ENCODE assay signal across 8 mouse cellular contexts in the genomic region with DNA sequence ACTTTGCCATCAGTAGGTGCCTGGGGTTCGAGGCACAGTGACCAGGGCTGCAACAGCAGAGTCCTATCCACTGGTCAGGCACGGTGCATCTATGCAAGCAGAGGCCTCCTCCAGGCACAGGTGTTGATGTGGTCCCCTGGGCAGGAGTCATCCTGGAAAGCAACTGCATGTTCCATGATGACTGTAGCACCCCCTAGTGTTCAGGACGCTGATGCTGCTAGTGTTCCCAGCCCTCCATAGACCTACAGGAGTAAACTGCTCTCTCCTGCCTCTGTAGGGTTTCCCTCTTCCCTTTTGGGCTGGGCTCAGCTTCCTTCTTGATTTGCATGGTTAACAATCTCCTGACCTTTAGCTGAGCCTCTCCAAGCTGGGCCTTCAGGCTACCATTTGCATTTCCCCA.
A peak's percentile ranks its signal among the peaks of the same experiment; 100 is the strongest.
DNase-seq lines count a peak whose midpoint lies in the region; ATAC-seq and TF ChIP-seq lines count a peak whose summit lies in the region.

No protein-coding gene starts in this region.

- TF ChIP-seq POLR2A in bone marrow, adult 2 months (IDR thresholded peaks at IDR 0.05; ENCODE audit: borderline replicate concordance, control insufficient read depth, low read depth, low read length), result no peak

- H3K4me2 ChIP-seq in embryonic facial prominence, embryonic 12.5 days (replicated peaks), result no peak overlapping the region
- H3K4me2 ChIP-seq in neural tube, embryonic 11.5 days (ENCODE audit: low read depth), result no peak overlapping the region

- intact Hi-C loops in left cerebral cortex, postnatal 14 days (cut with DNase I), result no loop called here

- peak; percentile 5 for DNase-seq in heart, adult 9 months (ENCODE audit: low spot score in 2 of 2)
- DNase-seq in heart, adult 11 months, result no peak
- DNase-seq in kidney, adult 11 months, result peak; percentile 28
- DNase-seq in left cerebral cortex, postnatal 14 days (ENCODE audit: low spot score in 2 of 2), result peak; percentile 74 to 76
- DNase-seq in neural tube, embryonic 11.5 days (ENCODE audit: low spot score), result peak; percentile 58
- DNase-seq in B cell, adult 2 months, result no peak

- 52% methylated on average over 3 of the region's 3 CpGs for WGBS in bone marrow, adult 2 months
- 47% methylated on average over 3 of the region's 3 CpGs for WGBS in embryonic facial prominence, embryonic 12.5 days
- WGBS in neural tube, embryonic 11.5 days, result 31% methylated on average over 3 of the region's 3 CpGs

- no peak overlapping the region for H3K9ac ChIP-seq in embryonic facial prominence, embryonic 12.5 days
- no peak overlapping the region for H3K9ac ChIP-seq in neural tube, embryonic 11.5 days (ENCODE audit: low read length)

- 0 out of 2 replicates have a peak, but pooled peaks have one; percentile 15 for ATAC-seq in embryonic facial prominence, embryonic 12.5 days (ENCODE audit: insufficient number of reproducible peaks, insufficient read depth, low FRiP score, low TSS enrichment)
- ATAC-seq in neural tube, embryonic 11.5 days (ENCODE audit: insufficient read depth, low FRiP score, low TSS enrichment), result no peak

- peaks cover 64% of the 10 kb centered on the region for H3K36me3 ChIP-seq in embryonic facial prominence, embryonic 12.5 days
- H3K36me3 ChIP-seq in neural tube, embryonic 11.5 days (ENCODE audit: control insufficient read depth, insufficient read depth, low read length), result no peaks in the 10 kb centered on the region

- no peak overlapping the region for H3K27ac ChIP-seq in bone marrow, adult 2 months (ENCODE audit: control insufficient read depth, insufficient read depth, low read depth, low read length, poor library complexity)
- H3K27ac ChIP-seq in embryonic facial prominence, embryonic 12.5 days, result no peak overlapping the region
- no peak overlapping the region for H3K27ac ChIP-seq in neural tube, embryonic 11.5 days (ENCODE audit: low read depth, low read length)

- no peaks in the 10 kb centered on the region for H3K4me1 ChIP-seq in bone marrow, adult 2 months (ENCODE audit: control insufficient read depth, insufficient read depth, low read length)
- no peaks in the 10 kb centered on the region for H3K4me1 ChIP-seq in embryonic facial prominence, embryonic 12.5 days
- no peaks in the 10 kb centered on the region for H3K4me1 ChIP-seq in neural tube, embryonic 11.5 days (ENCODE audit: control insufficient read depth, insufficient read depth, low read length)

- TF ChIP-seq CTCF in bone marrow, adult 2 months (IDR thresholded peaks at IDR 0.05; ENCODE audit: control insufficient read depth, insufficient read depth, low read length), result peak; percentile 28; the same call in 1 of the 2 replicates

- no peaks in the 10 kb centered on the region for H3K27me3 ChIP-seq in embryonic facial prominence, embryonic 12.5 days
- no peaks in the 10 kb centered on the region for H3K27me3 ChIP-seq in neural tube, embryonic 11.5 days (ENCODE audit: control insufficient read depth, insufficient read depth, low read length)

- H3K9me3 ChIP-seq in embryonic facial prominence, embryonic 12.5 days, result no peaks in the 10 kb centered on the region
- H3K9me3 ChIP-seq in neural tube, embryonic 11.5 days (ENCODE audit: control insufficient read depth, low read length), result no peaks in the 10 kb centered on the region

- no peak overlapping the region for H3K4me3 ChIP-seq in bone marrow, adult 2 months (replicated peaks; ENCODE audit: control insufficient read depth, low read depth, low read length)
- H3K4me3 ChIP-seq in embryonic facial prominence, embryonic 12.5 days, result no peak overlapping the region
- H3K4me3 ChIP-seq in neural tube, embryonic 11.5 days (ENCODE audit: low read depth, low read length), result no peak overlapping the region

Comparison
In these comparisons a context has a peak if more than half of its experiments do, and no peak if none do; other contexts are left out.
1. DNase-seq: peak in heart, adult 9 months (2 of 2), kidney, adult 11 months (single experiment), left cerebral cortex, postnatal 14 days (2 of 2) and neural tube, embryonic 11.5 days (single experiment); none in heart, adult 11 months (single experiment) and B cell, adult 2 months (0 of 2).